Mouse (Mus musculus): ENCODE results near the gene Mturn. TPM values are rescaled to one million over a fixed set of nuclear protein-coding genes. Genes with fewer than 3 reads are reported as not detected.
A peak's percentile ranks its signal among the peaks of the same experiment; 100 is the strongest.

Gene Mturn
- polyA plus RNA-seq, 2 experiments, result 0.47 to 0.75 TPM

- DNase-seq (ENCODE audit: low read depth in 3 of 3, low spot score in 3 of 3) (no peak), ATAC-seq (ENCODE audit: insufficient read depth) (no peak)
- Histone ChIP-seq H3K27me3 (ENCODE audit: control insufficient read depth, insufficient read depth, low read length) (peaks cover 9% of the 10 kb centered on the region), H3K4me2 (ENCODE audit: low read depth) (no peak overlapping the region), H3K9me3 (ENCODE audit: control insufficient read depth, low read length) (no peaks in the 10 kb centered on the region), H3K4me3 (ENCODE audit: insufficient read depth in 1 of 2, low read depth in 2 of 2, low read length in 2 of 2) (no peak overlapping the region), H3K9ac (replicated peaks) (no peak overlapping the region), H3K4me1 (replicated peaks; ENCODE audit: control insufficient read depth in 2 of 2, insufficient read depth in 2 of 2, low read length in 1 of 2) (peaks cover 0 to 5% of the 10 kb centered on the region in 2 experiments; a peak in 2 of 4 replicates), H3K36me3 (replicated peaks; ENCODE audit: control insufficient read depth, insufficient read depth, low read depth) (no peaks in the 10 kb centered on the region), H3K27ac (no peak overlapping the region)
- no peak for TF ChIP-seq EP300 (IDR thresholded peaks at IDR 0.05; ENCODE audit: low read depth)
- no peak for TF ChIP-seq CTCF (IDR thresholded peaks at IDR 0.05; ENCODE audit: low read depth)
- 69% methylated on average over 3 of the region's 3 CpGs for WGBS (ENCODE audit: insufficient replicate concordance)
Measured at GRCm38 (mm10) chr6:54706611-54707172, 25.3 kb downstream of the Mturn start.

- Histone ChIP-seq H3K4me3 (ENCODE audit: insufficient read depth in 1 of 2, low read depth in 2 of 2, low read length in 2 of 2) (no peak overlapping the region), H3K4me2 (ENCODE audit: low read depth) (no peak overlapping the region), H3K27me3 (ENCODE audit: control insufficient read depth, insufficient read depth, low read length) (no peaks in the 10 kb centered on the region; the same call in 1 of the 2 replicates), H3K4me1 (replicated peaks; ENCODE audit: control insufficient read depth in 2 of 2, insufficient read depth in 2 of 2, low read length in 1 of 2) (peaks cover 0 to 5% of the 10 kb centered on the region in 2 experiments; a peak in 2 of 4 replicates), H3K36me3 (replicated peaks; ENCODE audit: control insufficient read depth, insufficient read depth, low read depth) (no peaks in the 10 kb centered on the region), H3K9ac (replicated peaks) (no peak overlapping the region), H3K27ac (no peak overlapping the region), H3K9me3 (ENCODE audit: control insufficient read depth, low read length) (no peaks in the 10 kb centered on the region)
- no peak for TF ChIP-seq CTCF (IDR thresholded peaks at IDR 0.05; ENCODE audit: low read depth)
- TF ChIP-seq EP300 (IDR thresholded peaks at IDR 0.05; ENCODE audit: low read depth), result no peak
- DNase-seq (ENCODE audit: low read depth in 3 of 3, low spot score in 3 of 3) (no peak), ATAC-seq (ENCODE audit: insufficient read depth) (no peak)
- 65% methylated on average over 4 of the region's 4 CpGs for WGBS (ENCODE audit: insufficient replicate concordance)
Measured at GRCm38 (mm10) chr6:54708646-54709045, 27.2 kb downstream of the Mturn start.

GRCm38 (mm10) chr6:54715697-54716096 lies 34.3 kb downstream of the Mturn start:
- Histone ChIP-seq H3K9me3 (ENCODE audit: control insufficient read depth, low read length) (no peaks in the 10 kb centered on the region), H3K4me2 (ENCODE audit: low read depth) (no peak overlapping the region), H3K9ac (replicated peaks) (no peak overlapping the region), H3K27ac (no peak overlapping the region), H3K4me3 (ENCODE audit: insufficient read depth in 1 of 2, low read depth in 2 of 2, low read length in 2 of 2) (no peak overlapping the region), H3K27me3 (ENCODE audit: control insufficient read depth, insufficient read depth, low read length) (no peaks in the 10 kb centered on the region), H3K36me3 (replicated peaks; ENCODE audit: control insufficient read depth, insufficient read depth, low read depth) (no peaks in the 10 kb centered on the region), H3K4me1 (replicated peaks; ENCODE audit: control insufficient read depth in 2 of 2, insufficient read depth in 2 of 2, low read length in 1 of 2) (peaks cover 0 to 16% of the 10 kb centered on the region in 2 experiments; a peak in 3 of 4 replicates)
- TF ChIP-seq CTCF (IDR thresholded peaks at IDR 0.05; ENCODE audit: low read depth) (no peak), EP300 (IDR thresholded peaks at IDR 0.05; ENCODE audit: low read depth) (no peak)
- no peak for ATAC-seq (ENCODE audit: insufficient read depth)
- no peak for DNase-seq (ENCODE audit: low read depth in 3 of 3, low spot score in 3 of 3)
- 4% methylated on average over 2 of the region's 2 CpGs for WGBS (ENCODE audit: insufficient replicate concordance)

GRCm38 (mm10) chr6:54718779-54719685 lies 37.6 kb downstream of the Mturn start:
- no peak overlapping the region for H3K27ac ChIP-seq

More at GRCm38 (mm10) chr6:54718779-54719685, 37.6 kb downstream of the Mturn start:
- no peak overlapping the region for H3K4me2 ChIP-seq (ENCODE audit: low read depth)
- peak in 1 of 3 experiments; percentile 46 for DNase-seq (ENCODE audit: low read depth in 3 of 3, low spot score in 3 of 3)
- no peaks in the 10 kb centered on the region for H3K27me3 ChIP-seq (ENCODE audit: control insufficient read depth, insufficient read depth, low read length)
- H3K4me3 ChIP-seq (ENCODE audit: insufficient read depth in 1 of 2, low read depth in 2 of 2, low read length in 2 of 2), result no peak overlapping the region
- H3K9ac ChIP-seq (replicated peaks), result no peak overlapping the region
- H3K36me3 ChIP-seq (replicated peaks; ENCODE audit: control insufficient read depth, insufficient read depth, low read depth), result no peaks in the 10 kb centered on the region
- ATAC-seq (ENCODE audit: insufficient read depth), result peak; percentile 70
- TF ChIP-seq EP300 (IDR thresholded peaks at IDR 0.05; ENCODE audit: low read depth), result no peak
- TF ChIP-seq CTCF (IDR thresholded peaks at IDR 0.05; ENCODE audit: low read depth), result no peak
- 9% methylated on average over 15 of the region's 15 CpGs for WGBS (ENCODE audit: insufficient replicate concordance)
- peaks cover 0 to 16% of the 10 kb centered on the region in 2 experiments; a peak in 3 of 4 replicates for H3K4me1 ChIP-seq (replicated peaks; ENCODE audit: control insufficient read depth in 2 of 2, insufficient read depth in 2 of 2, low read length in 1 of 2)
- H3K9me3 ChIP-seq (ENCODE audit: control insufficient read depth, low read length), result no peaks in the 10 kb centered on the region
